Mouse (Mus musculus): ENCODE results near the gene Pgc.

Gene Pgc

GRCm38 (mm10) chr17:47749626-47750025, 23.0 kb downstream of the Pgc start:
- in situ Hi-C loops (cut with MboI), result no loop called here

- in situ Hi-C loops (cut with MboI), result no loop called here
Observed at GRCm38 (mm10) chr17:47750101-47750500, 23.5 kb downstream of the Pgc start.

DNA sequence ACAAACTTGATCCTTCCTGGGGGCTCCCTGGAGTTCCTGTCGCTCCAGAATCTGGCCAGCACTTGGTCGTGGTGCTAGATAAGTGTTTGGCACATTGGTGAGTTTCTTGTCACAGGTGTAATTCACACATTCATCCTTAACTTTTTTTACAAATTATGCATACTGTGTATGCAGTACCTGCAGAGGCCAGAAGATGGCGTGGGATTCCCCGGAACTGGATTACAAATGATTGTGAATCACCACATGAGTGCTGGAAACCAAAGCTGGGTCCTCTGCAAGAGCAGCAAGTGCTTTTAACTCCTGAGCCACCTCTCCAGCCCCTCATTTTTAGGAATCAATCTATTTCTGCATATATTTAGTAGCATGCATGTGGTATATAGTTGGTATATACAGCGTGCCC, 25.2 kb downstream of the Pgc start:
- in situ Hi-C loops (cut with MboI), result no loop called here

DNA sequence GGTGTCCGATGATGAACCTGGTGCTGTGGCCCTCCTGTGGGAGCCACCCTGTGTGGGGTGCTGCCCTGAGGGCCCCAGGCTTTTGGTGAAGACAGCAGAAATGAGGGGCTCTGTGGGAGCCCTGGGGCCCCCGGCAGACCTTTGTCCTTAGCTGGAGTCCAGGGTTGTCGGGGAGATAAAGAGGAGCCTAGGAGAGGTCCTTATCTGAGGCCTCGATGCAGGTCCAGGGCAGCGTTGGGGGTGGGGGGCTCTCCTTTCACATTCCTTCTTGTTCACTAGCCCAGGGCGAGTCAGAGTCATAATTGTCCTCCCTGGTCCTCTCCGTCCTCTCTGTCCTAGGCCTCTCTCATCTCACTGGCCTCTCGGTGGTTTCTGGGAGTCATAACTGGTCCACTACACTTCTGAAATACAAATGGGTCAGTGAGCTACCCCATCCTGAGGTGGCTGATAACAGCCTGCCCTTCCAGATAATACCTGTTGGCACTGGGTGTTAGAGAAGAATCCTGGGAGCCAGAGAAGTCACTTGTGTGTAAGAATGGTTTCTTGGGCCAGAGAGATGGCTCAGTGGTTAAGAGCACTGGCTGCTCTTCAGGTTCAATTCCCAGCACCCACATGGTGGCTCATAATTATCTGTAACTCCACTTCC, 26.6 kb downstream of the Pgc start:
- in situ Hi-C loops (cut with MboI), result no loop called here

DNA sequence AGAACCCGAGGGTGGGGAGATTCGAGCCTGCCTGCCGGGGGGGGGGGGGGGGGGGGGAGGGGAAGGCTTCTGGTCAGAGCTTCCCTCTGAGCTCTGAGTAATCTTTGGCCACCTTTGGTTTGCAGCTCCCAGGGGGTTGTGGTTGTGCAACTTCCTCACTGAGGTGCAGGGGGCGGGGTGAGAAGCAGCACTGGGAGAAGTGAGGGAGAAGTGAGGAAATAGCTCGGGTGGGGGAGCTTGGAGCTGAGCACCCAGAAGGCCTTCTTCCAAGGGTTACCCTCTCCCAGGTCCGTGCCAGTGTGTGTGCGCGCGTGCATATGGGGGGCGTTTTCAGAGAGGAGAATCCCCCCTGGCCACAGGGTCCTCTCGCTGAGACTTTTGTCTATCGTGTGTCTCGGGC, 27.6 kb downstream of the Pgc start:
- in situ Hi-C loops (cut with MboI), result no loop called here

DNA sequence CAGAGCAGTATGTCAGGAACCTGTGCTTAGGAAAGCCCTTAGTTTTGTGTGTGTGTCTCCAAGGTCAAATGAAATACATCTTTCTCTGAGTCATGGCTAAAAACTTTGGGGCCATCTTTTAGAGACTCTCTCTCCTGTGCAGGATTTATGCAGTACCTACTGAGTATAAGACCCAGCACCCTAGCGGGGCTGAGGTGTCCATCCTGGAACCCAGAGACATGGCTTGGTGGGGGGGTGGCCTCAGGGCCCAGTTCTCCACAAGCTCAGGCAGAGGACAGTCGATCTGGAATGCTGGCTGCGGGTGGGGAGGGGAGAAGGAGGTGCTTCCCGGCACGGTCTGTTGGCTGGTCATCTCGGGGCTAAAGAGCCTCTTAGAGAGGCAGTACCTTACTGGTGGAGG, 29.7 kb downstream of the Pgc start:
- in situ Hi-C loops (cut with MboI), result no loop called here

DNA sequence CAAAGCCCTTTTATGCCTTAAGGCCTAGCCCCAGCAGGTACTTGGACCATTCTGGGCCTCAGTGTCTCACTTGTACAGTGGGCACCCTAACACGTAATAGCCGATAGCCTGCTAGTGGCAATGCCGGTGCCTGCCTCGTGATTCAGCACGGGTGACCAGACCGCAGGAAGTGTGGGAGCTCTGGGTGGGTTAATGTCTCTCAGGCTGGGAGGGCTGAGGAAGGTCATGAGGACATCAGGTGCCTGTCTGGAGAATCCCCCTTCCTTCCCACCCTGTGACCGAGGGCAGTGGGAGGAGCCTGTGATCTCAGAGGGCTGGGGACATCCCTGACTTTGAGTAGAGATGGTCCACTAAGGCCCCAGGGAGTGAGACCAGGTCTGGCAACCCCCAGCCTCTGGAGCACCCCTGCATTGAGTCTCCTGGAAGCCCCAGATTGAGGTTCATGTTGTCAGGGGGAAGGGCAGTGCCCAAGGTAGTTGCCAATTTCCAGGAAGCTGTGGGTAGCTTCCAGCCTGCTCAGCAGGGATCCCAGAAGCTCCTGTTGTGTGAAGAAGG, 30.5 kb downstream of the Pgc start:
- in situ Hi-C loops (cut with MboI), result no loop called here

GRCm38 (mm10) chr17:47759702-47760410, 33.2 kb downstream of the Pgc start:
- in situ Hi-C loops (cut with MboI), result no loop called here

- in situ Hi-C loops (cut with MboI), result no loop called here
Observed at GRCm38 (mm10) chr17:47762028-47762427, 35.4 kb downstream of the Pgc start.

DNA sequence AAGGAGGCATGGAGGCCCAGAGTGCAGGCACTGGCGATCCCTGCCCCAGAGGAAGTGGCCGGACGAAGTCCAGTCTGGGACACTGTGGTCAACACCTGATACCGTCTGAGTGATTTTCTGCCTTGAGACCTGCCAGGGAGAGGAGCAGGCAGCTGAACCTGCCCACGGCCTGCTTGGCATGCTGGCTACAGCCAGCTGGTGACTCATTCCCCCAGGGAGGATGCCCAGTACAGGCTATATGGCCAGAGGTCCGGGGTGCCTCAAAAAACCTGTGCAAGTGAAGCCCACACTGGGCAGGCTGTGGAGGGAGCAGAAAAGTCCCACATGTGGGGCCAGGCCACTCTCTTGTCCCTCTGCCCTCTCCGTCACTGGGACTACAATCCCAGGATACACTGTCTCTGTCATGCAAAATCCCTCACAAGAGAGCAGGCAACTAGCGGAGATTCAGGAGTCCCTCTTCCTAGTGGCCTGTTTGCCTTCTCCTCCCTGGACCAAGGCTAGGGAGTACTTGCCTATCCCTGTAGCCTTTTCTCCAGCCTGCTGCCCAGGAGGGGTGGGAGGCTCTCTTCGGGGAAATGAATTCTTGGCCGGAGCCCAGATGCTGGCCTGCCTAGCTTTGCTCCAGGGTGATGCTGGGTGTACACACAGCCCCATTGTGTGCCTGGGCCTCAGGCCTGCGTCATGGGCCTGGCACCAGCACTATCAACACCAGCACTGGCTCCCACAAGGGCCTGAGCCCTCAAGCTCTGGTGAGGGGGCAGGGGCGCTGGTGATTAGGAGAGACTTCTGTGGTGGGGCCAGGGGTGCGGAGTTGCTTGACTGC, 36.1 kb downstream of the Pgc start:
- in situ Hi-C loops (cut with MboI), result no loop called here

GRCm38 (mm10) chr17:47765986-47766385, 39.3 kb downstream of the Pgc start:
- in situ Hi-C loops (cut with MboI), result no loop called here

GRCm38 (mm10) chr17:47766407-47767043, 39.9 kb downstream of the Pgc start:
- in situ Hi-C loops (cut with MboI), result no loop called here

- in situ Hi-C loops (cut with MboI), result no loop called here
Observed at GRCm38 (mm10) chr17:47767081-47767455, 40.4 kb downstream of the Pgc start.

DNA sequence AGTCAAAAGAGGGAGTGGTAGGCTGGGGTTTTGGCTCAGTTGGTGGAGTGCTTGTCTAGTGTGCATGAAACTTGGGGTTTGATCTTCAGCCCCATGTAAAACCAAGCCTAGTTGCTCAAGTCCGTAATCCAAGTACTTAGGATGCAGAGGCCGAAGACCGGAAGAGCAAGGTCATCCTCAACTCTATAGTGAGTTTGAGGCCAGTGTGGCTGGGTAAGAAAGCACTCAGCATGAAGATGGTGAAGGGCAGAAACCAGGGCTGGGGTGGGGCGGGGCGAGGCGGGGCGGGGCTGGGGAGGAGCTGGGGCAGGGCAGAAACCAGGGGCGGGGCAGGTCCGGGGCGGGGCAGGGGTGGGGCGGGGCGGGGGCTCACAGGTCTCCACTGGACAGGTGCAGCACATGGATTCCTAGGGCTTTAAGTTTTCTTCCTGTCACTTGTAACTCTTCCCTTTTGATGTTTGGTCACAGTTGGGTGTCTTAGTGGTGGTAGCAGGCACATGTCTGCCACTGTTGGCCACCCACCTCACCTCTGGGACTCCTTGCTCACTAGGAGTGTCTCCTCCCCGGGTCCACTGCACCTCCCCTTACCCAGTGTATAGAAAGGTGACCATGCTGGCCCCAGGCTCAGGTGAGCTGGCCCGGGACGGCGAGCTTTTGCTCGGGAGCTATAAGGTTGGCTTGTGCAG, 41.0 kb downstream of the Pgc start:
- in situ Hi-C loops (cut with MboI), result no loop called here

- in situ Hi-C loops (cut with MboI), result no loop called here
Observed at GRCm38 (mm10) chr17:47768707-47769276, 42.1 kb downstream of the Pgc start.

DNA sequence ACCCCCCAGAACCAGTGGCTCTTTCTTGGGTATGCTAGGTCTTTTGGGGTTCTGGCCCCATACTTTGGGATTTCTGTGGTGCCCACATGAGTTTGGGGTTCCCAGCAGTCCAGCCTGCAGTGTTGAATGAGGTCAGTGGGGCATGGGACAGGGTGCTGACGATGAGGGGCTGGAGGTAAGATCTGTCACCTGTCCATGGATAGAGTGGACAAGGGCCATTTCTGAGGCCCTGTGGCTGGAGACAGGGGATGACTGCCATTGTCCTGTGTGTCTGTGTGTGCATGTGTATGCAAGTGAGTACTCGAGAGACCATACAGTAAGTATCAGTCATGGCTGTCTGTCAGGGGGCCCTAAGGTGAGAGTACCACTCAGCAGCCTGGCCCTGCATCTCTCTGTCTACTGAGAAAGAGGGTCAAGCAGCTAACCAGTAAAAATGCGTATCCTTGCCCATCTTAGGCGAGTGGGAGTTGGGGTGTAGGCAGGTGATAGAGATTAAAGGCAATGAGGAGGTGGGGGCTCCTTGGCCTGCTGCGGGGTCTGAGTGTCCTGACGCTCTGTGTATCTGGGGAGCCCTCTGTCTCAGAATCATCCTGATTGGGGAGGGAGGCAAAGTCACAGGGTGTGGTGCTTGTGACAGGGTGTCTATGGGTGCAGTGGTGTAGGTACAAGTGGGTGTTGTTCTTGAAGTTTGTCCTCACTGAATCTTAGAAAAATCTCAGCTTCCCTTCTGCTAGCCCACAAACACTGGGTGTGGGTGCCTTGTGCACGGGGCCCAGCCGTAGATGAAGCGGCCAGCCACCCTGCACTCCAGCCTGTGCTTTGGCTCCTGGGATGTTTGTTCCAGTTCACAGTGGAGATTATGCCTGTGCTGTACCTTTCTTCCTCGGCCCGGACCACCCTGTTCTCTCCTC, 43.0 kb downstream of the Pgc start:
- in situ Hi-C loops (cut with MboI), result no loop called here

DNA sequence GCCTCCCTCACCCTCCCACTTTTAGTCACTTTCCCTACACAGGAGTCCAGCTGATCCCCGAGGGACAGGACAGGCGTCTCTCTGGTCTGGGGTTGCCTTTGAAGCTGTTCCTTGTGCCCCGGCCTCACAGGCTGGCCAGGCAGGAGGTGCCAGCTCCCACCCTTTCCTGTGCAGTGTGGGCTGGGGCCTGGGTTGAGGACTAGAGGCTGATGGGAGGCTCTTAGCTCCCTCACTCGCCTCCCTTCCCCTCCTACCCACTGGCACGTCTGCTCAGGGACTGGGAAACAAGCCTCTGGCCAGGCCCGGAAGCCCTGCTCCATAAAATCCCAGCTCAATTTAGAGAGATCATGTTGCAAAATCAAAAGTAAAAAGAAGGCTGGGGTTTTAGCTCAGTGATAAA, 47.0 kb downstream of the Pgc start:
- in situ Hi-C loops (cut with MboI), result no loop called here

DNA sequence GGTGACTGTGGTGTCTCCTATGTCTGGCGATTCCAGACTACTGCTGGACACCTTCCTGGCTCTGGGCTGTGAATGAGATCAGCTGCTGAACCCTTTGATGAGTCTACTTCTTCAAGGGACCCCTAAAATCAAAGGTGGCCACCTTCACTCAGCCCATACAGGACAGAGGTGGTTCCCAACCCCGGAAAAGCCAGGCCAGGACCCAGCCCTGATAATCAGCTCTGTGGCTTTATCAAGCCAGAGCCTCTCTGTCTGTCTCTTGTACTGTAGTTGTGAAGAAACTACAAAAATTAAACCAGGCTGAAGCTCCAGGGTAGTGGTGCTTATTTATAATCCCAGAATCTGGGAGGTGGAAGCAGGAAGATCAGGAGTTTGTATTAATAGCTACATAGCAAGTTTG, 50.5 kb downstream of the Pgc start:
- in situ Hi-C loops (cut with MboI), result no loop called here

DNA sequence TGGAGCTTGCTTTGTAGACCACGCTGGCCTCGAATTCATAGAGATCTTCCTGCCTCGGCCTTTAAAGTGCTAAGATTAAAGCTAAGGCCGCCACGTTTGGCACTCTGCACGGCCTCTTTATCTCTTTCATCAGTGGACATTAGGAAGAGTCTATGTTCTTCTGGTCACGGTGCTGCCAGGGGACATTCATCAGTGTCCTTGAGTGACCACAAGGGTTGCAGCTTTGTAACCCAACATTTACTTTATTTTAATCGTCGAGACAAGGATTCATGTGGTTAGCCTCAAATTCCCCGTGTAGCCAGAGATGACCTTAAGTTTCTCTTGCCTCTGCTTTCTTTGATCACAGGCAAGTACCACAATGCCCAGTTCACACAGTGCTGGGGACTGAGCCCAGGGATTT, 53.8 kb downstream of the Pgc start:
- in situ Hi-C loops (cut with MboI), result no loop called here

- in situ Hi-C loops (cut with MboI), result no loop called here
Observed at GRCm38 (mm10) chr17:47782486-47782885, 55.8 kb downstream of the Pgc start.

All from mature B cell (primary cell).